Mouse (Mus musculus): ENCODE measurements around the gene Mlxip. TPM values are rescaled to one million over a fixed set of nuclear protein-coding genes. Genes with fewer than 3 reads are reported as not detected.

The Mlxip gene
- polyA plus RNA-seq, 1 experiment from 2014 or later = 18.4 TPM

GRCm38 (mm10) chr5:123413866-123414363, 19.3 kb downstream of the Mlxip start:
- WGBS = 93% methylated on average over 2 of the region's 2 CpGs
- peaks cover 29% of the 10 kb centered on the region for H3K4me1 ChIP-seq (replicated peaks)

DNA sequence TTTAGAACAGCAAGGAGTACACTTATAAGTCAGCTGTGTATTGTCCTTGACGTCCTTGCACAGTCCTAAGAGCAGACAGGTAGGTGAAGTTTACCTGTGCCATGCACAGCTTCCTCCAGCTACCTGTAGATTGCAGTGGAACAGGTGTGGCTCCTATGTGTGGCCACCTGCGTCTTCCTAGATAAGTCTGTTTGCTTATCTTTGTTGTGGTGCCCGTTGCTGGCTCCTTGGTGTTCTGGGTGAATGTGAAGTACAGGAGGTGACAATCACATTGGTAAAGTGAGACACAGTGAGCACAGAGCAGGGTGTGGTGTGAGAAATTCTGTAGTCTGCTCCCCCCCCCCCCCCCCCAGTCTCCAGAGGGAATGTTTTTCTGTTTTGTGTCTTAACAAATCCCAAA, 21.6 kb downstream of the Mlxip start:
- Histone ChIP-seq H3K4me3 (no peak overlapping the region), H3K4me2 (no peak overlapping the region), H3K9me3 (no peaks in the 10 kb centered on the region), H3K4me1 (replicated peaks) (peaks cover 36% of the 10 kb centered on the region), H3K36me3 (0 out of 2 replicates have a peak, but pooled peaks cover 2% of the 10 kb centered on the region), H3K27ac (no peak overlapping the region), H3K27me3 (no peaks in the 10 kb centered on the region), H3K9ac (no peak overlapping the region)
- no peak for ATAC-seq (ENCODE audit: low FRiP score)
- WGBS = 84% methylated on average over 3 of the region's 3 CpGs

More at GRCm38 (mm10) chr5:123413866-123414363, 19.3 kb downstream of the Mlxip start:
- no peak overlapping the region for H3K4me3 ChIP-seq
- no peak for ATAC-seq (ENCODE audit: low FRiP score)
- no peak overlapping the region for H3K27ac ChIP-seq
- no peak overlapping the region for H3K9ac ChIP-seq
- H3K9me3 ChIP-seq = peaks cover 5% of the 10 kb centered on the region; the same call in 1 of the 2 replicates
- no peak overlapping the region for H3K4me2 ChIP-seq
- H3K36me3 ChIP-seq = peaks cover 10% of the 10 kb centered on the region
- H3K27me3 ChIP-seq = no peaks in the 10 kb centered on the region

DNA sequence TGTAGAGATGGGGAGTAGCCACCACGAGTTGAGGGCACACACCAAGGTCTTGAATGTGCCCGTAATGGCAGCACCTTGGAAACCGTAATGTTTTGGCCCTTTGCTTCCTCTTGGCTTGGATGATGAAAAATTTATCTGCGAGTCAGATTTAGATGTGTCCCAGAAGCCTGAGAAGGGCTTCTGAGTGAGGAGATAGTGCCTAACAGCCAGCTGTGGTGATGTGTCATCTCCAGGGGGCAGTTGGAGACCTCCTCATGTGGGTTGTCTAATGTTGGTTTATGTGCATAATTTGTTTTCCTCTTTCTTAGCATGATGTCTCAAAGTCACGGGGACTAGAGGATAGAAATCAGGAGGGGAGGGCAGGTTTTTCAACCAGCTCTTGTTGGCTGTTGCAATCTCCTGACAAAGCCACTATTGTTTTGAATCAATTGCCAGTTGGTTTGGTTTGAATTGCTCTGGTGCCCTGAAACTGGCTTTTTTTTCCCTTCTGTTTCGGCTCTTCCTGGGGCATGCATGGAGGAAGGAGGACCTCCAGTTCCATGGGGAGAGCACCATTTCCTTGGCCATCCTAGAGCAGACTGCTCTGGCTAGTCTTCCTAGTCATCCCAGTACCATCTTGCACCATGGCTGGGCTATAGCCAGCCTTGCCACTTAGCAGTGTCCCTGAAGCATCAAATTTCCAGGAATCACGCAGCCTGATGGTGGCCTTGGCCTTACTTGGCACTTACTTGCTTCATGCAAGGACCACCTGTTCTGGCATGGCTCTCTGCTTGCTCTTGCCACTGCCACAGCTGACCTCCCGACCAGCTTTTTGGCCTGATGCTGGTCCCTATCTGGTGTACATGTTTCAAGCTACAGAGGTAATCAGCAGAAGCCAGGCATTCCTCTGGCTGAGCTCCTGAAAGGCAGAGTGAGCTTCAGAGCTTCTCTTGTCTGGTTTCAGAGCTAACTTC, 22.2 kb downstream of the Mlxip start:
- Histone ChIP-seq H3K4me2 (no peak overlapping the region), H3K36me3 (no peaks in the 10 kb centered on the region), H3K4me3 (no peak overlapping the region), H3K4me1 (replicated peaks) (peaks cover 36% of the 10 kb centered on the region), H3K9me3 (no peaks in the 10 kb centered on the region), H3K27me3 (no peaks in the 10 kb centered on the region), H3K27ac (peak overlapping the region; percentile 30), H3K9ac (no peak overlapping the region)
- no peak for ATAC-seq (ENCODE audit: low FRiP score)
- WGBS = 62% methylated on average over 8 of the region's 8 CpGs

DNA sequence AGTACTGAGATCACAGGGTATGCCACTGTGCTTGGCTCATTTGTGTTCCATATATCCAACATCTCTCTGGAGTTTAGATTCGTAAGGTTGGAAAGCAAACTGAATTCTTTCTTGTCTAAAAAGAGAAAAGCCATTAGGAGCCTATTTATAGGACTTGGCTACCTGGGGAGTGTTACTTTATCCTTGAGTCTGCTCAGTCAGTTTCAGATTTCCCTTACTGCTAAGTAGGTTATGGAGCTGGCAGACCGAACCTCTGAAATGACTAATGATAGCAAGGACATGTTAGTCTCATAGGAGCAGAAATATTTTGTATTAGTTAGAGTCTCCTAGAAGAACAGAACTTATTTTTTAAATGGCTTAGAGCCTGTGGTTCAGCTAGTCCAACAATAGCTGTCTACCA, 29.3 kb downstream of the Mlxip start:
- no peak for ATAC-seq (ENCODE audit: low FRiP score)
- H3K4me1 ChIP-seq (replicated peaks) = peaks cover 7% of the 10 kb centered on the region
- peaks cover 7% of the 10 kb centered on the region; the same call in 1 of the 2 replicates for H3K36me3 ChIP-seq
- H3K27me3 ChIP-seq = no peaks in the 10 kb centered on the region
- H3K27ac ChIP-seq = no peak overlapping the region
- peaks cover 6% of the 10 kb centered on the region for H3K9me3 ChIP-seq
- 77% methylated on average over 2 of the region's 2 CpGs for WGBS
- no peak overlapping the region for H3K9ac ChIP-seq
- no peak overlapping the region for H3K4me2 ChIP-seq
- H3K4me3 ChIP-seq = no peak overlapping the region

DNA sequence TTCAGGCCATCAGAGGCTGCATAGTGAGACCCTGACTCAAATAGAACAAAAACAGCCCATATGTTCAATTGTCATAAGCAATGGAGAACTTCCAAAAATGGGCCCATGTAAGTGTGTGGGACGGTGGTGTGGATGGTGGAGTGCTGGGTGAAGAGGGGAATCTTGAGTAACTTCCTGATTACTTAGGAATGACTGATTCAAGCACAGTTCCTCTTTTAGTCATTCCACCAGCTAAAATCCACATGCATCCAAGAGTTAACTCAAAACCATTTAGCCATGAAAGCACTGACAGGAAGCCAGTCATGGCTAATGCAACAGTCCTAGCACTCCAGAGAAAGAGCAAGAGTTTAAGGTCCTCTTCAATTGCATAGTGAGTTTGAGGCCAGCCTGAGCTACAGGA, 33.0 kb downstream of the Mlxip start:
- Histone ChIP-seq H3K27ac (no peak overlapping the region), H3K9me3 (peaks cover 6% of the 10 kb centered on the region), H3K27me3 (no peaks in the 10 kb centered on the region), H3K36me3 (peaks cover 7% of the 10 kb centered on the region; the same call in 1 of the 2 replicates), H3K4me1 (replicated peaks) (peaks cover 15% of the 10 kb centered on the region), H3K9ac (no peak overlapping the region), H3K4me3 (no peak overlapping the region), H3K4me2 (no peak overlapping the region)
- 100% methylated on average over 1 of the region's 1 CpGs for WGBS
- no peak for ATAC-seq (ENCODE audit: low FRiP score)

GRCm38 (mm10) chr5:123431524-123432304, 37.1 kb downstream of the Mlxip start:
- 68% methylated on average over 13 of the region's 13 CpGs for WGBS
- Histone ChIP-seq H3K4me3 (no peak overlapping the region), H3K4me1 (replicated peaks) (peaks cover 29% of the 10 kb centered on the region), H3K9ac (no peak overlapping the region), H3K4me2 (no peak overlapping the region), H3K27me3 (no peaks in the 10 kb centered on the region), H3K9me3 (peaks cover under 1% of the 10 kb centered on the region), H3K36me3 (peaks cover 3% of the 10 kb centered on the region; the same call in 1 of the 2 replicates), H3K27ac (peak overlapping the region; percentile 48)
- no peak for ATAC-seq (ENCODE audit: low FRiP score)

DNA sequence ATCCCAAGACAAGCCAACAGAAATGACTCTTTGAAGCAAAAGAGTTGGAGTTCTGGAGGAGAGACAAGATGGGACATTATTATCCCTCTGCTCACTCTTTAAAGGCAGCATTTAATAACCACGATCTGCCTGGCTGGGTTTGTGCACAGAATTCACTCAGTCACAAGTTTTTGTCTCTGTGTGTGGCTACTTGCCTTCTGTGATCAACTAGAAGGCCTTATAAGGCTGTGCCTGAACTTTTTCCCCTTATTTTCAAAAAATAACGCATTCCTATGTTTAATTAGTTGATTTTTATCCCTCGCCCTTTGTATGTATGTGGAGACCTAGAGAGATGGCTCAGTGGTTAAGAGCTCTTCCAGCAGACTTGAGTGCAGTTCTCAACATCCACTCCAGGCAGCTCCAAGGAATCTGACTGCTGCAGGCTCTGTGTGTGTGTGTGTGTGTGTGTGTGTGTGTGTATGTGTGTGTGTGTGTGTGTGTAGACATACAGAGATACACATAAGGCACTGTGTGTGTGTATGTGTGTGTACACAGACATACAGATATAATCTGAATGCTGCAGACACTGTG, 37.8 kb downstream of the Mlxip start:
- no peaks in the 10 kb centered on the region for H3K27me3 ChIP-seq
- WGBS = 76% methylated on average over 3 of the region's 3 CpGs
- ATAC-seq (ENCODE audit: low FRiP score) = no peak

GRCm38 (mm10) chr5:123436071-123436779, 41.6 kb downstream of the Mlxip start:
- H3K9me3 ChIP-seq = no peaks in the 10 kb centered on the region
- H3K9ac ChIP-seq = no peak overlapping the region
- no peak for ATAC-seq (ENCODE audit: low FRiP score)
- WGBS = 62% methylated on average over 8 of the region's 8 CpGs
- H3K27me3 ChIP-seq = no peaks in the 10 kb centered on the region
- H3K36me3 ChIP-seq = peaks cover 8% of the 10 kb centered on the region
- no peak overlapping the region for H3K4me2 ChIP-seq
- peaks cover 28% of the 10 kb centered on the region for H3K4me1 ChIP-seq (replicated peaks)
- H3K27ac ChIP-seq = 0 out of 2 replicates have a peak overlapping the region, but pooled peaks have one; percentile 6
- no peak overlapping the region for H3K4me3 ChIP-seq

More for the DNA sequence above, 37.8 kb downstream of the Mlxip start:
- no peak overlapping the region for H3K4me2 ChIP-seq
- no peaks in the 10 kb centered on the region for H3K36me3 ChIP-seq
- H3K4me3 ChIP-seq = no peak overlapping the region
- H3K4me1 ChIP-seq (replicated peaks) = peaks cover 30% of the 10 kb centered on the region
- H3K9ac ChIP-seq = no peak overlapping the region
- H3K27ac ChIP-seq = peak overlapping the region; percentile 48
- H3K9me3 ChIP-seq = no peaks in the 10 kb centered on the region

- ATAC-seq (ENCODE audit: low FRiP score) = no peak
- Histone ChIP-seq H3K36me3 (peaks cover 11% of the 10 kb centered on the region), H3K27ac (no peak overlapping the region), H3K4me2 (no peak overlapping the region), H3K27me3 (no peaks in the 10 kb centered on the region), H3K4me3 (no peak overlapping the region), H3K4me1 (replicated peaks) (peaks cover 23% of the 10 kb centered on the region), H3K9me3 (no peaks in the 10 kb centered on the region), H3K9ac (no peak overlapping the region)
- WGBS = 40% methylated on average over 4 of the region's 4 CpGs
Measured at GRCm38 (mm10) chr5:123436780-123437175, 42.2 kb downstream of the Mlxip start.

GRCm38 (mm10) chr5:123438381-123438780, 43.8 kb downstream of the Mlxip start:
- H3K27me3 ChIP-seq = no peaks in the 10 kb centered on the region
- no peak overlapping the region for H3K9ac ChIP-seq
- WGBS = 88% methylated on average over 3 of the region's 3 CpGs
- H3K27ac ChIP-seq = no peak overlapping the region
- H3K9me3 ChIP-seq = no peaks in the 10 kb centered on the region
- ATAC-seq (ENCODE audit: low FRiP score) = no peak
- H3K4me3 ChIP-seq = no peak overlapping the region
- peaks cover 27% of the 10 kb centered on the region for H3K36me3 ChIP-seq
- peaks cover 12% of the 10 kb centered on the region for H3K4me1 ChIP-seq (replicated peaks)
- H3K4me2 ChIP-seq = no peak overlapping the region

DNA sequence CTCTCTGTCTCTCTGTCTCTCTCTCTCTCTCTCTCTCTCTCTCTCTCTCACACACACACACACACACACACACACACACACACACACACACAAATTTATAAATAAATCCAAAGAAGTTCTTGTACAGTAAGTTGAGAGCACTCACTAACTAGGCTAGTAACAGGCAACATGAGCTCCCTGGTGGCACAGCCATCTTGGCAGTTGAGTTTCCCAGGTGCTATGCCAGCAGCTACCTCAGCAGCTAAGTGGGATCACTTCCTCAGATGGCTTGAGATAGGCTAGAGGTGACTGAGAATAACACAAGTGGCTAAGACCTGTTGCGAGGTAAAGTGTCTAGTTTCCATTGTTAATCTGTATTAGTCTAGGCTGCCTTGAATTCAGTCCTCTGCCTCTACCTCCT, 44.7 kb downstream of the Mlxip start:
- peaks cover 32% of the 10 kb centered on the region for H3K36me3 ChIP-seq
- H3K4me1 ChIP-seq (replicated peaks) = peaks cover 12% of the 10 kb centered on the region
- WGBS = 94% methylated on average over 1 of the region's 1 CpGs
- no peak for ATAC-seq (ENCODE audit: low FRiP score)
- no peaks in the 10 kb centered on the region for H3K9me3 ChIP-seq
- no peak overlapping the region for H3K9ac ChIP-seq
- no peak overlapping the region for H3K4me2 ChIP-seq
- no peaks in the 10 kb centered on the region for H3K27me3 ChIP-seq
- H3K4me3 ChIP-seq = no peak overlapping the region
- no peak overlapping the region for H3K27ac ChIP-seq

Data from hindbrain, embryonic 13.5 days (tissue).